Mouse (Mus musculus) forebrain, embryonic 14.5 days (tissue): Measurements from ENCODE around the gene Ankmy2. TPM values are rescaled to one million over a fixed set of nuclear protein-coding genes. Genes with fewer than 3 reads are reported as not detected.

Source experiments
- ATAC-seq: fragments of 200-750 bp; cut with Nextera tagmentation; 2 replicates; pipeline ENCODE4 v1.8.0; 2017; ENCODE audit warnings: mild to moderate bottlenecking, moderate library complexity
- DNase-seq: peaks from one replicate; pipeline ENCODE4 v3.0.0-alpha.2; 2015; ENCODE audit warnings: low spot score
- H3K27ac ChIP-seq: fragments of 300-500 bp; sonication (generic); 2 replicates; pipeline ENCODE4 v1.5.1; 2014; ENCODE audit warnings: low read depth, mild to moderate bottlenecking, control low read depth, low read length, moderate library complexity
- H3K27me3 ChIP-seq: fragments of 300-500 bp; sonication (generic); replicated peaks from 2 replicates; pipeline ENCODE4 v1.6.1; 2014; ENCODE audit warnings: low read length, control low read depth, mixed read lengths; ENCODE audit not compliant: control insufficient read depth, insufficient read depth
- H3K36me3 ChIP-seq: fragments of 300-500 bp; sonication (generic); 2 replicates; pipeline ENCODE4 v1.6.1; 2014; ENCODE audit warnings: low read length, control low read depth; ENCODE audit not compliant: control insufficient read depth, insufficient read depth
- H3K4me1 ChIP-seq: fragments of 300-500 bp; sonication (generic); 2 replicates; pipeline ENCODE4 v1.6.1; 2014; ENCODE audit warnings: antibody characterized with exemption, low read length, control low read depth; ENCODE audit not compliant: control insufficient read depth, insufficient read depth
- H3K4me2 ChIP-seq: fragments of 300-500 bp; sonication (generic); 2 replicates; pipeline ENCODE4 v1.6.1; 2014; ENCODE audit warnings: mild to moderate bottlenecking, control low read depth, low read length
- H3K4me3 ChIP-seq: fragments of 300-500 bp; sonication (generic); 2 replicates; pipeline ENCODE4 v1.5.1; 2014; ENCODE audit warnings: low read depth, low read length, control low read depth
- H3K9ac ChIP-seq: fragments of 300-500 bp; sonication (generic); 2 replicates; pipeline ENCODE4 v1.6.1; 2014; ENCODE audit warnings: mild to moderate bottlenecking, low read length, control low read depth, moderate library complexity
- H3K9me3 ChIP-seq: fragments of 300-500 bp; sonication (generic); replicated peaks from 2 replicates; pipeline ENCODE4 v1.6.1; 2016; ENCODE audit warnings: low read length, control low read depth, mixed read lengths; ENCODE audit not compliant: control insufficient read depth
- WGBS: fragments of 180-500 bp; shearing (Covaris S2); extraction: QIAGEN DNeasy Blood & Tissue Kit; methylation state at CpG from one replicate; pipeline ENCODE4 v1.1.7; 2014; 5-methylcytosine and 5-hydroxymethylcytosine counted together
- polyA plus RNA-seq: library from polyadenylated mRNA; unstranded; fragments of >200 nt; fragmentation: Nextera tagmentation; extraction: Ambion mirVana; gene quantifications from 2 replicates; pipeline ENCODE4 v1.2.1, GENCODE M21; 2014

The Ankmy2 gene
- polyA plus RNA-seq, 1 experiment from 2014 or later, result 55.4 TPM

GRCm38 (mm10) chr12:36150265-36150664 lies 6.6 kb upstream of the Ankmy2 start:
- H3K9me3 ChIP-seq, result no peaks in the 10 kb centered on the region
- 68% methylated on average over 2 of the region's 2 CpGs for WGBS
- H3K27me3 ChIP-seq, result no peaks in the 10 kb centered on the region
- peaks cover 9% of the 10 kb centered on the region; the same call in 1 of the 2 replicates for H3K4me1 ChIP-seq
- no peak overlapping the region for H3K27ac ChIP-seq
- no peak overlapping the region for H3K9ac ChIP-seq
- DNase-seq, result peak; percentile 56
- H3K4me3 ChIP-seq, result no peak overlapping the region
- no peak; the same call in 1 of the 2 replicates for ATAC-seq
- no peak overlapping the region for H3K4me2 ChIP-seq
- H3K36me3 ChIP-seq, result 0 out of 2 replicates have a peak, but pooled peaks cover 2% of the 10 kb centered on the region

- Histone ChIP-seq H3K9me3 (no peaks in the 10 kb centered on the region), H3K27me3 (no peaks in the 10 kb centered on the region), H3K4me3 (no peak overlapping the region), H3K4me2 (no peak overlapping the region), H3K4me1 (peaks cover 9% of the 10 kb centered on the region; the same call in 1 of the 2 replicates), H3K27ac (no peak overlapping the region), H3K9ac (no peak overlapping the region), H3K36me3 (0 out of 2 replicates have a peak, but pooled peaks cover 2% of the 10 kb centered on the region)
- WGBS, result 86% methylated on average over 2 of the region's 2 CpGs
- DNase-seq (peak; percentile 8), ATAC-seq (no peak; the same call in 1 of the 2 replicates)
Observed at GRCm38 (mm10) chr12:36150737-36151136, 6.2 kb upstream of the Ankmy2 start.

GRCm38 (mm10) chr12:36155141-36155641 lies 1.7 kb upstream of the Ankmy2 start:
- peak overlapping the region; percentile 94 for H3K4me3 ChIP-seq
- peaks cover 14% of the 10 kb centered on the region for H3K4me1 ChIP-seq
- DNase-seq (peak; percentile 61), ATAC-seq (no peak)
- H3K36me3 ChIP-seq, result no peaks in the 10 kb centered on the region
- no peaks in the 10 kb centered on the region for H3K27me3 ChIP-seq
- H3K4me2 ChIP-seq, result peak overlapping the region; percentile 74
- H3K27ac ChIP-seq, result no peak overlapping the region
- H3K9me3 ChIP-seq, result no peaks in the 10 kb centered on the region
- WGBS, result 8% methylated on average over 8 of the region's 8 CpGs
- H3K9ac ChIP-seq, result peak overlapping the region; percentile 94

- DNase-seq (no peak), ATAC-seq (peak; percentile 67)
- Histone ChIP-seq H3K4me2 (peak overlapping the region; percentile 74), H3K27ac (peak overlapping the region; percentile 87), H3K4me3 (peak overlapping the region; percentile 94), H3K27me3 (no peaks in the 10 kb centered on the region), H3K4me1 (peaks cover 14% of the 10 kb centered on the region), H3K9ac (peak overlapping the region; percentile 94), H3K36me3 (no peaks in the 10 kb centered on the region), H3K9me3 (no peaks in the 10 kb centered on the region)
- under 1% methylated on average over 33 of the region's 33 CpGs for WGBS
Observed at GRCm38 (mm10) chr12:36156101-36156636, 745 bp upstream of the Ankmy2 start.

- Histone ChIP-seq H3K4me3 (peak overlapping the region; percentile 94), H3K36me3 (no peaks in the 10 kb centered on the region), H3K4me1 (peaks cover 14% of the 10 kb centered on the region), H3K27me3 (no peaks in the 10 kb centered on the region), H3K4me2 (peak overlapping the region; percentile 74), H3K9ac (peak overlapping the region; percentile 94), H3K9me3 (no peaks in the 10 kb centered on the region), H3K27ac (peak overlapping the region; percentile 87)
- WGBS, result under 1% methylated on average over 14 of the region's 14 CpGs
- DNase-seq (no peak), ATAC-seq (peak; percentile 40)
Observed at GRCm38 (mm10) chr12:36157304-36157637, 357 bp downstream of the Ankmy2 start.

GRCm38 (mm10) chr12:36157638-36158308 lies 859 bp downstream of the Ankmy2 start, which contains the start of gene Bzw2:
Gene Bzw2 (minus strand): TSS chr12:36158080.
- peak within 1 kb of the TSS; percentile 94 for H3K4me3 ChIP-seq
- no peaks in the 10 kb centered on the region for H3K36me3 ChIP-seq
- ATAC-seq (peak; percentile 8), DNase-seq (peak; percentile 72)
- WGBS, result 3% methylated on average over 26 of the region's 26 CpGs
- H3K9ac ChIP-seq, result peak within 1 kb of the TSS; percentile 94
- H3K9me3 ChIP-seq, result no peaks in the 10 kb centered on the region
- H3K27ac ChIP-seq, result peak within 1 kb of the TSS; percentile 87
- H3K27me3 ChIP-seq, result no peaks in the 10 kb centered on the region
- H3K4me2 ChIP-seq, result peak within 1 kb of the TSS; percentile 74
- peaks cover 14% of the 10 kb centered on the region for H3K4me1 ChIP-seq

- ATAC-seq, result no peak
- WGBS, result 88% methylated on average over 7 of the region's 7 CpGs
- Histone ChIP-seq H3K4me2 (no peak overlapping the region), H3K36me3 (0 out of 2 replicates have a peak, but pooled peaks cover 3% of the 10 kb centered on the region), H3K4me1 (no peaks in the 10 kb centered on the region), H3K27me3 (no peaks in the 10 kb centered on the region), H3K4me3 (no peak overlapping the region), H3K9me3 (no peaks in the 10 kb centered on the region), H3K9ac (no peak overlapping the region), H3K27ac (no peak overlapping the region)
- no peak for DNase-seq
Observed at GRCm38 (mm10) chr12:36164126-36164791, 7.3 kb downstream of the Ankmy2 start.

- no peaks in the 10 kb centered on the region for H3K4me1 ChIP-seq
- no peaks in the 10 kb centered on the region for H3K9me3 ChIP-seq
- WGBS, result 32% methylated on average over 1 of the region's 1 CpGs
- H3K4me2 ChIP-seq, result no peak overlapping the region
- DNase-seq, result no peak
- H3K27ac ChIP-seq, result no peak overlapping the region
- no peak overlapping the region for H3K9ac ChIP-seq
- no peak for ATAC-seq
- no peaks in the 10 kb centered on the region for H3K27me3 ChIP-seq
- H3K4me3 ChIP-seq, result no peak overlapping the region
- peaks cover 7% of the 10 kb centered on the region; the same call in 1 of the 2 replicates for H3K36me3 ChIP-seq
Observed at GRCm38 (mm10) chr12:36165299-36165698, 8.4 kb downstream of the Ankmy2 start.
